Mouse (Mus musculus): Measurements from ENCODE around the gene Catsper3.

DNA sequence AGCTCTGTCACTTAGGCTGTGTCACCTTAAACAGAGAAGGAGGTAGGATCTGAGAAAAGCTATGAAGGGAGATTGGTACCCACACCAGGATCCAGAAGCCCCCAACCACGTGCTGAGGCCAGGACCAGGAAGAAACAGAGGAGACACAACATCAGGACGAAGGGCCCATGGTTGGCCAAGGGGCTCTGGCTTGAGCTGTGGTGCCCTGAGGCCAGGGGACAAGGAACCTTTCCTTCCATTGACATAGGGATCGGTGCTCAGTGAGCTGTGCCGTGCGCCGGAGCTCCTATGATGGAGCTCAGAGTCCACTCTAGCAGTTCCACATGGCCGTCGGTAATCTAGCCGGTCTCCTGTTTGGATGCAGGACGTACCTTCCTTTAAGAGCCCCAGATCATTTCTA is 25.3 kb downstream of the Catsper3 start:
- TF ChIP-seq CTCF (IDR thresholded peaks at IDR 0.05; ENCODE audit: borderline replicate concordance, insufficient read depth, low read length) (no peak), POLR2A (IDR thresholded peaks at IDR 0.05; ENCODE audit: low read depth, low read length) (no peak)
